Comparison of ENCODE assay signal across 9 mouse cellular contexts in the genomic region with DNA sequence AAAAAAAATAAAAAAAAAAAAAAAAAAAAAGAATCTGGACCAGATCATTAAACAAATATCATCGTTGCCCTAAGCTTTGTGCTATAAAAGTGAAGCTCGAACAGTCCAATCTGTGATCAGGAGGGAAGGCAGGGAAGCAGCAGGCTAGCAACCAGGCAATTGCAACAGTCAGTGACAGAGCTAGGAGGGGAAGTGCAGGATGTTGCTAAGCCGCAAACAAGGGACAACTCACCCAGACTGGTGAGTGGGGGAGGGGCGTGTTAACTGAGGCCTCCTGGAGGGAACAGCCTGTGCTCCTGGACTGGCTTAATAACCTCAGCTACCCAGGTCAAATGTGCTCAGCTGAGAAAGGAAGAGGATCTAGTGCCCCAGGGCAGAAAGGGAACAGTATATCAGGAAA. TPM values are rescaled to one million over a fixed set of nuclear protein-coding genes. Genes with fewer than 3 reads are reported as not detected.
DNase-seq lines count a peak whose midpoint lies in the region; ATAC-seq lines count a peak whose summit lies in the region.
"Had no signal": no experiment of that assay in that cellular context is flagged by ENCODE, and none has a peak within 500 bp of the region (broad histone marks: within the 10 kb centered on the region; RNA-seq: fewer than 3 reads in every experiment).

No protein-coding gene starts in this region.

- H3K27ac ChIP-seq in midbrain, embryonic 10.5 days (replicated peaks) = peak overlapping the region; percentile 52
- no peak overlapping the region for H3K27ac ChIP-seq in midbrain, embryonic 13.5 days
- no peak overlapping the region for H3K27ac ChIP-seq in lung, embryonic 16.5 days (ENCODE audit: low read length)
- H3K27ac ChIP-seq: embryonic facial prominence, embryonic 15.5 days had no signal

- H3K4me3 ChIP-seq in midbrain, embryonic 10.5 days = no peak overlapping the region
- no peak overlapping the region for H3K4me3 ChIP-seq in midbrain, embryonic 13.5 days (replicated peaks)
- H3K4me3 ChIP-seq in lung, embryonic 16.5 days (ENCODE audit: low read length) = no peak overlapping the region
- H3K4me3 ChIP-seq: embryonic facial prominence, embryonic 15.5 days had no signal

- DNase-seq in midbrain, embryonic 10.5 days (ENCODE audit: low spot score) = peak; percentile 65
- DNase-seq in adrenal gland, postnatal 14 days = peak; percentile 73
- DNase-seq in heart, postnatal 10 days = peak; percentile 45
- DNase-seq in spleen, postnatal 36 days (ENCODE audit: low spot score in 2 of 2) = peak; percentile 82
- no peak for DNase-seq in right cerebral cortex, postnatal 4 days
- DNase-seq in ovary, postnatal 36 days (ENCODE audit: low spot score) = no peak

- WGBS in midbrain, embryonic 10.5 days = 7% methylated on average over 4 of the region's 4 CpGs
- WGBS in midbrain, embryonic 13.5 days = 5% methylated on average over 4 of the region's 4 CpGs
- 22% methylated on average over 4 of the region's 4 CpGs for WGBS in lung, embryonic 16.5 days

- no peak overlapping the region for H3K9ac ChIP-seq in midbrain, embryonic 13.5 days (replicated peaks)
- no peak overlapping the region for H3K9ac ChIP-seq in lung, embryonic 16.5 days (ENCODE audit: low read length)
- H3K9ac ChIP-seq: embryonic facial prominence, embryonic 15.5 days had no signal

- ATAC-seq in midbrain, embryonic 13.5 days = no peak
- peak; percentile 41; the same call in 1 of the 2 replicates for ATAC-seq in lung, embryonic 16.5 days (ENCODE audit: low read depth)

- H3K4me1 ChIP-seq in midbrain, embryonic 10.5 days = peaks cover 40% of the 10 kb centered on the region
- 0 out of 2 replicates have a peak, but pooled peaks cover 9% of the 10 kb centered on the region for H3K4me1 ChIP-seq in midbrain, embryonic 13.5 days (replicated peaks)
- peaks cover 6% of the 10 kb centered on the region; the same call in 1 of the 2 replicates for H3K4me1 ChIP-seq in lung, embryonic 16.5 days (replicated peaks; ENCODE audit: control insufficient read depth, insufficient read depth, low read length)

- H3K36me3 ChIP-seq in midbrain, embryonic 10.5 days = no peaks in the 10 kb centered on the region
- H3K36me3 ChIP-seq in midbrain, embryonic 13.5 days = no peaks in the 10 kb centered on the region
- no peaks in the 10 kb centered on the region for H3K36me3 ChIP-seq in lung, embryonic 16.5 days (ENCODE audit: control insufficient read depth, insufficient read depth, low read length)
- H3K36me3 ChIP-seq: embryonic facial prominence, embryonic 15.5 days had no signal

- no peaks in the 10 kb centered on the region for H3K9me3 ChIP-seq in midbrain, embryonic 10.5 days (replicated peaks)
- H3K9me3 ChIP-seq in midbrain, embryonic 13.5 days = no peaks in the 10 kb centered on the region
- H3K9me3 ChIP-seq in lung, embryonic 16.5 days (ENCODE audit: control insufficient read depth, low read length) = no peaks in the 10 kb centered on the region
- H3K9me3 ChIP-seq: embryonic facial prominence, embryonic 15.5 days had no signal

- no peak overlapping the region for H3K4me2 ChIP-seq in midbrain, embryonic 13.5 days (replicated peaks)
- no peak overlapping the region for H3K4me2 ChIP-seq in lung, embryonic 16.5 days (ENCODE audit: low read depth, low read length)
- H3K4me2 ChIP-seq: embryonic facial prominence, embryonic 15.5 days had no signal

- H3K27me3 ChIP-seq in midbrain, embryonic 10.5 days (ENCODE audit: low read depth, poor library complexity, severe bottlenecking) = peaks cover 22% of the 10 kb centered on the region
- H3K27me3 ChIP-seq in midbrain, embryonic 13.5 days = peaks cover 14% of the 10 kb centered on the region; the same call in 1 of the 2 replicates
- H3K27me3 ChIP-seq in lung, embryonic 16.5 days (ENCODE audit: control insufficient read depth, insufficient read depth, low read depth, low read length) = no peaks in the 10 kb centered on the region
- H3K27me3 ChIP-seq: embryonic facial prominence, embryonic 15.5 days had no signal

- intact Hi-C loops in heart, postnatal 10 days (cut with DNase I) = no loop called here

RNA-seq across cellular contexts. Expression of gene Usp3, which starts 6.6 kb away (rescaled TPM):
- polyA plus RNA-seq in midbrain, embryonic 10.5 days (2016; fragmentation: Nextera tagmentation; extraction: Ambion mirVana) = 88.1 and 103 TPM in 2 replicates
- 109 and 118 TPM in 2 replicates for polyA plus RNA-seq in midbrain, embryonic 13.5 days (2015; fragmentation: Nextera tagmentation; extraction: Ambion mirVana)
- 40.6 and 46.3 TPM in 2 replicates for total RNA-seq in adrenal gland, postnatal 14 days (2021)
- total RNA-seq in heart, postnatal 10 days (2021) = 10 to 100 TPM; 29.8 to 33.9 TPM
- 57.9 and 64.6 TPM in 2 replicates for polyA plus RNA-seq in lung, embryonic 16.5 days (2015; fragmentation: Nextera tagmentation; extraction: Ambion mirVana)

Comparison
In these comparisons a context has a peak if more than half of its experiments do, and no peak if none do; other contexts are left out.
1. DNase-seq: peak in midbrain, embryonic 10.5 days (single experiment), adrenal gland, postnatal 14 days (single experiment), heart, postnatal 10 days (2 of 2) and spleen, postnatal 36 days (2 of 2); none in right cerebral cortex, postnatal 4 days (single experiment) and ovary, postnatal 36 days (single experiment).